In the genomic region with DNA sequence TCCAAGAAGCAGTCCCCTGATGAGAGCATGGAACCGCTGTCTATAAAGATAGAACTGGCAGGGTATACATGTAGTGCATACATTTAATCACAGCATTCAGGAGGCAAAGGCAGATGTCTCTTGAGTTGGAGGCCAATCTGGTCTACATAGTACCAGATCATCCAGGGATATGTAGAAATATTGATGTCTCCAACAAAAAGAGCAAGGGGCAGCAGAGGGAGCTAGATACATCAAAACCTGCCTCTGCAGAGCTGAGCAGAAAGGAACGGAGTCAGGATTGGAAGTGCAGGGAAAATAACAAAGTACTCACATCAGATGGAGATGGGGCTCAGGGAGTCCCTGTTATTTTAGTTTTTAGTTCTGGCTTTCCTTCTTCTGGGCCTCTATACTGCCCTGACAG, we compare ENCODE assay signal across 13 mouse cellular contexts. TPM values are rescaled to one million over a fixed set of nuclear protein-coding genes. Genes with fewer than 3 reads are reported as not detected.
A peak's percentile ranks its signal among the peaks of the same experiment; 100 is the strongest.
DNase-seq lines count a peak whose midpoint lies in the region; ATAC-seq and TF ChIP-seq lines count a peak whose summit lies in the region.
"Had no signal": no experiment of that assay in that cellular context is flagged by ENCODE, and none has a peak within 500 bp of the region (broad histone marks: within the 10 kb centered on the region; RNA-seq: fewer than 3 reads in every experiment).

No protein-coding gene starts in this region.

- peak; percentile 56 for DNase-seq in forebrain, postnatal 0 days
- no peak for DNase-seq in forebrain, embryonic 10.5 days (ENCODE audit: extremely low spot score, low spot score)
- DNase-seq in limb, embryonic 10.5 days (ENCODE audit: low spot score): no peak
- peak; percentile 47 for DNase-seq in brain, embryonic 14.5 days (ENCODE audit: low read depth)
- no peak for DNase-seq in cerebellum, postnatal 36 days
- DNase-seq in layer of hippocampus, adult 9-11 months: no peak

- no peaks in the 10 kb centered on the region for H3K27me3 ChIP-seq in forebrain, postnatal 0 days (ENCODE audit: insufficient read depth, low read length)
- no peaks in the 10 kb centered on the region for H3K27me3 ChIP-seq in forebrain, embryonic 10.5 days (ENCODE audit: poor library complexity, severe bottlenecking)
- no peaks in the 10 kb centered on the region for H3K27me3 ChIP-seq in limb, embryonic 13.5 days
- H3K27me3 ChIP-seq in limb, embryonic 10.5 days (ENCODE audit: low read depth, poor library complexity, severe bottlenecking): no peaks in the 10 kb centered on the region
- no peaks in the 10 kb centered on the region for H3K27me3 ChIP-seq in midbrain, embryonic 16.5 days (ENCODE audit: control insufficient read depth, insufficient read depth, low read depth, low read length)
- H3K27me3 ChIP-seq: embryonic facial prominence, embryonic 13.5 days; kidney, embryonic 15.5 days had no signal

- peaks cover 22% of the 10 kb centered on the region; the same call in 1 of the 2 replicates for H3K36me3 ChIP-seq in forebrain, postnatal 0 days (ENCODE audit: insufficient read depth)
- H3K36me3 ChIP-seq in forebrain, embryonic 10.5 days (replicated peaks): peaks cover 7% of the 10 kb centered on the region
- H3K36me3 ChIP-seq in limb, embryonic 13.5 days: peaks cover 37% of the 10 kb centered on the region
- peaks cover 25% of the 10 kb centered on the region for H3K36me3 ChIP-seq in limb, embryonic 10.5 days
- peaks cover 11% of the 10 kb centered on the region for H3K36me3 ChIP-seq in midbrain, embryonic 16.5 days (ENCODE audit: control insufficient read depth, insufficient read depth, low read length)

- H3K27ac ChIP-seq in forebrain, postnatal 0 days (ENCODE audit: low read depth, low read length): peak overlapping the region; percentile 45; the same call in 1 of the 2 replicates
- no peak overlapping the region for H3K27ac ChIP-seq in forebrain, embryonic 10.5 days
- H3K27ac ChIP-seq in limb, embryonic 13.5 days: 0 out of 2 replicates have a peak overlapping the region, but pooled peaks have one; percentile 28
- H3K27ac ChIP-seq in limb, embryonic 10.5 days: no peak overlapping the region
- H3K27ac ChIP-seq in midbrain, embryonic 16.5 days (ENCODE audit: low read length): peak overlapping the region; percentile 56; the same call in 1 of the 2 replicates
- H3K27ac ChIP-seq: embryonic facial prominence, embryonic 13.5 days; gastrocnemius, adult 2 months had no signal

- WGBS in forebrain, postnatal 0 days: 51% methylated on average over 2 of the region's 2 CpGs
- WGBS in forebrain, embryonic 10.5 days: 82% methylated on average over 2 of the region's 2 CpGs
- whole genome bisulfite sequencing in limb, embryonic 13.5 days: 64% methylated on average over 2 of the region's 2 CpGs
- WGBS in limb, embryonic 10.5 days: 86% methylated on average over 2 of the region's 2 CpGs
- WGBS in midbrain, embryonic 16.5 days: 57% methylated on average over 2 of the region's 2 CpGs

- TF ChIP-seq CTCF in forebrain, postnatal 0 days (IDR thresholded peaks at IDR 0.05; ENCODE audit: low read depth): peak; percentile 58
- TF ChIP-seq CTCF in brain, embryonic 14.5 days (IDR thresholded peaks at IDR 0.05; ENCODE audit: borderline replicate concordance, extremely low read depth, insufficient read depth, insufficient read length): peak; percentile 33; the same call in 1 of the 2 replicates

- peaks cover 8% of the 10 kb centered on the region for H3K4me1 ChIP-seq in forebrain, postnatal 0 days (ENCODE audit: insufficient read depth)
- H3K4me1 ChIP-seq in forebrain, embryonic 10.5 days: peaks cover 19% of the 10 kb centered on the region
- peaks cover 33% of the 10 kb centered on the region for H3K4me1 ChIP-seq in limb, embryonic 13.5 days
- peaks cover 21% of the 10 kb centered on the region for H3K4me1 ChIP-seq in limb, embryonic 10.5 days
- peaks cover 19% of the 10 kb centered on the region for H3K4me1 ChIP-seq in midbrain, embryonic 16.5 days (ENCODE audit: control insufficient read depth, insufficient read depth, low read length)

- no peak overlapping the region for H3K4me2 ChIP-seq in forebrain, postnatal 0 days (ENCODE audit: low read depth)
- H3K4me2 ChIP-seq in limb, embryonic 13.5 days (replicated peaks): no peak overlapping the region
- no peak overlapping the region for H3K4me2 ChIP-seq in midbrain, embryonic 16.5 days (ENCODE audit: low read length)
- H3K4me2 ChIP-seq: embryonic facial prominence, embryonic 13.5 days; kidney, embryonic 15.5 days had no signal

- H3K9me3 ChIP-seq in forebrain, postnatal 0 days (ENCODE audit: low read length): no peaks in the 10 kb centered on the region
- H3K9me3 ChIP-seq in forebrain, embryonic 10.5 days: no peaks in the 10 kb centered on the region
- no peaks in the 10 kb centered on the region for H3K9me3 ChIP-seq in limb, embryonic 13.5 days
- no peaks in the 10 kb centered on the region for H3K9me3 ChIP-seq in limb, embryonic 10.5 days (replicated peaks)
- H3K9me3 ChIP-seq in midbrain, embryonic 16.5 days (replicated peaks; ENCODE audit: control insufficient read depth, low read length, poor library complexity, severe bottlenecking): no peaks in the 10 kb centered on the region
- H3K9me3 ChIP-seq: embryonic facial prominence, embryonic 13.5 days; kidney, embryonic 15.5 days had no signal

- TF ChIP-seq POLR2A in brain, embryonic 14.5 days (IDR thresholded peaks at IDR 0.05; ENCODE audit: borderline replicate concordance, extremely low read depth, insufficient read depth, insufficient read length, poor library complexity, severe bottlenecking): no peak

- ATAC-seq in forebrain, postnatal 0 days: peak; percentile 55
- ATAC-seq in limb, embryonic 13.5 days (ENCODE audit: low FRiP score, low read depth): no peak
- no peak for ATAC-seq in midbrain, embryonic 16.5 days

- no peak overlapping the region for H3K9ac ChIP-seq in forebrain, postnatal 0 days
- no peak overlapping the region; the same call in 1 of the 2 replicates for H3K9ac ChIP-seq in limb, embryonic 13.5 days
- no peak overlapping the region for H3K9ac ChIP-seq in midbrain, embryonic 16.5 days (ENCODE audit: low read depth, low read length)
- H3K9ac ChIP-seq: embryonic facial prominence, embryonic 13.5 days; kidney, embryonic 15.5 days had no signal

- H3K4me3 ChIP-seq in forebrain, postnatal 0 days (ENCODE audit: low read depth, low read length): no peak overlapping the region
- H3K4me3 ChIP-seq in forebrain, embryonic 10.5 days: no peak overlapping the region
- no peak overlapping the region for H3K4me3 ChIP-seq in limb, embryonic 13.5 days
- H3K4me3 ChIP-seq in limb, embryonic 10.5 days: no peak overlapping the region
- H3K4me3 ChIP-seq in midbrain, embryonic 16.5 days (ENCODE audit: low read depth, low read length): no peak overlapping the region
- H3K4me3 ChIP-seq: embryonic facial prominence, embryonic 13.5 days; gastrocnemius, adult 2 months; kidney, embryonic 15.5 days had no signal

RNA-seq across cellular contexts. Expression of gene Hdac11, which starts 8.1 kb away (rescaled TPM):
- total RNA-seq in forebrain, postnatal 0 days (2014; rRNA removed): 70.3 and 81.0 TPM in 2 replicates
- 27.4 and 34.5 TPM in 2 replicates for polyA plus RNA-seq in forebrain, postnatal 0 days (2015; fragmentation: Nextera tagmentation; extraction: Ambion mirVana)
- 9.5 and 9.8 TPM in 2 replicates for polyA plus RNA-seq in forebrain, embryonic 10.5 days (2016; fragmentation: Nextera tagmentation; extraction: Ambion mirVana)
- polyA plus RNA-seq in limb, embryonic 13.5 days (2015; fragmentation: Nextera tagmentation; extraction: Ambion mirVana): 16.1 and 18.6 TPM in 2 replicates
- 10.0 and 12.8 TPM in 2 replicates for polyA plus RNA-seq in limb, embryonic 10.5 days (2016; fragmentation: Nextera tagmentation; extraction: Ambion mirVana)
- 73.6 and 76.6 TPM in 2 replicates for polyA plus RNA-seq in brain, embryonic 14.5 days (2012; rRNA removed)
- 48.0 and 56.3 TPM in 2 replicates for polyA plus RNA-seq in midbrain, embryonic 16.5 days (2015; fragmentation: Nextera tagmentation; extraction: Ambion mirVana)

RNA-seq across cellular contexts. Expression of gene Fbln2, which starts 47.7 kb away (rescaled TPM):
- 26.7 and 41.1 TPM in 2 replicates for total RNA-seq in forebrain, postnatal 0 days (2014; rRNA removed)
- 18.6 and 19.6 TPM in 2 replicates for polyA plus RNA-seq in forebrain, postnatal 0 days (2015; fragmentation: Nextera tagmentation; extraction: Ambion mirVana)
- 30.5 and 35.4 TPM in 2 replicates for polyA plus RNA-seq in forebrain, embryonic 10.5 days (2016; fragmentation: Nextera tagmentation; extraction: Ambion mirVana)
- polyA plus RNA-seq in limb, embryonic 13.5 days (2015; fragmentation: Nextera tagmentation; extraction: Ambion mirVana): 192 and 196 TPM in 2 replicates
- 61.9 and 101 TPM in 2 replicates for polyA plus RNA-seq in limb, embryonic 10.5 days (2016; fragmentation: Nextera tagmentation; extraction: Ambion mirVana)
- polyA plus RNA-seq in brain, embryonic 14.5 days (2012; rRNA removed): 24.7 and 40.5 TPM in 2 replicates
- 11.9 and 12.5 TPM in 2 replicates for polyA plus RNA-seq in midbrain, embryonic 16.5 days (2015; fragmentation: Nextera tagmentation; extraction: Ambion mirVana)
- total RNA-seq: common myeloid progenitor, adult 5-6 weeks; neutrophil, adult 5-6 weeks had no signal

RNA-seq across cellular contexts. Expression of gene Nup210, which starts 48.0 kb away (rescaled TPM):
- 36.6 and 52.6 TPM in 2 replicates for total RNA-seq in forebrain, postnatal 0 days (2014; rRNA removed)
- 9.1 and 12.5 TPM in 2 replicates for polyA plus RNA-seq in forebrain, postnatal 0 days (2015; fragmentation: Nextera tagmentation; extraction: Ambion mirVana)
- 38.6 and 41.6 TPM in 2 replicates for polyA plus RNA-seq in forebrain, embryonic 10.5 days (2016; fragmentation: Nextera tagmentation; extraction: Ambion mirVana)
- polyA plus RNA-seq in limb, embryonic 13.5 days (2015; fragmentation: Nextera tagmentation; extraction: Ambion mirVana): 6.3 and 7.8 TPM in 2 replicates
- 7.2 and 10.7 TPM in 2 replicates for polyA plus RNA-seq in limb, embryonic 10.5 days (2016; fragmentation: Nextera tagmentation; extraction: Ambion mirVana)
- 21.7 and 43.2 TPM in 2 replicates for polyA plus RNA-seq in brain, embryonic 14.5 days (2012; rRNA removed)
- 20.5 and 20.7 TPM in 2 replicates for polyA plus RNA-seq in midbrain, embryonic 16.5 days (2015; fragmentation: Nextera tagmentation; extraction: Ambion mirVana)

Comparison
In these comparisons a context has a peak if more than half of its experiments do, and no peak if none do; other contexts are left out.
1. DNase-seq: peak in forebrain, postnatal 0 days (single experiment) and brain, embryonic 14.5 days (single experiment); none in forebrain, embryonic 10.5 days (single experiment), limb, embryonic 10.5 days (single experiment), cerebellum, postnatal 36 days (0 of 2) and layer of hippocampus, adult 9-11 months (single experiment).
2. H3K27ac ChIP-seq: peak in forebrain, postnatal 0 days (single experiment), limb, embryonic 13.5 days (single experiment) and midbrain, embryonic 16.5 days (single experiment); none in forebrain, embryonic 10.5 days (single experiment) and limb, embryonic 10.5 days (single experiment).